Mouse (Mus musculus) midbrain, embryonic 12.5 days (tissue): ENCODE measurements around the gene Smarca4. TPM values are rescaled to one million over a fixed set of nuclear protein-coding genes. Genes with fewer than 3 reads are reported as not detected.

Source experiments
- ATAC-seq: fragments of 200-750 bp; cut with Nextera tagmentation; 2 replicates; pipeline ENCODE4 v1.8.0; 2017; ENCODE audit warnings: low read depth, moderate TSS enrichment, moderate library complexity; ENCODE audit not compliant: low FRiP score
- H3K27ac ChIP-seq: fragments of 300-500 bp; sonication (generic); replicated peaks from 2 replicates; pipeline ENCODE4 v1.5.1; 2016; ENCODE audit warnings: mild to moderate bottlenecking
- H3K27me3 ChIP-seq: fragments of 300-500 bp; sonication (generic); 2 replicates; pipeline ENCODE4 v1.6.1; 2016; ENCODE audit warnings: mild to moderate bottlenecking
- H3K36me3 ChIP-seq: fragments of 300-500 bp; sonication (generic); 2 replicates; pipeline ENCODE4 v1.6.1; 2016
- H3K4me1 ChIP-seq: fragments of 300-500 bp; sonication (generic); 2 replicates; pipeline ENCODE4 v1.6.1; 2016
- H3K4me2 ChIP-seq: fragments of 300-500 bp; sonication (generic); replicated peaks from 2 replicates; pipeline ENCODE4 v1.6.1; 2016; ENCODE audit warnings: mild to moderate bottlenecking, moderate library complexity
- H3K4me3 ChIP-seq: fragments of 300-500 bp; sonication (generic); 2 replicates; pipeline ENCODE4 v1.5.1; 2016; ENCODE audit warnings: mild to moderate bottlenecking
- H3K9ac ChIP-seq: fragments of 300-500 bp; sonication (generic); replicated peaks from 2 replicates; pipeline ENCODE4 v1.6.1; 2016; ENCODE audit warnings: mild to moderate bottlenecking, moderate library complexity
- H3K9me3 ChIP-seq: fragments of 300-500 bp; sonication (generic); 2 replicates; pipeline ENCODE4 v1.6.1; 2016; ENCODE audit warnings: mild to moderate bottlenecking
- WGBS: fragments of 180-500 bp; shearing (Covaris S2); methylation state at CpG from one replicate; pipeline ENCODE4 v1.1.7; 2016; 5-methylcytosine and 5-hydroxymethylcytosine counted together
- polyA plus RNA-seq: library from polyadenylated mRNA; unstranded; fragments of >200 nt; fragmentation: Nextera tagmentation; extraction: Ambion mirVana; gene quantifications from 2 replicates; pipeline ENCODE4 v1.2.1, GENCODE M21; 2016

Gene Smarca4
- polyA plus RNA-seq, 1 experiment from 2014 or later: 178 TPM

- no peaks in the 10 kb centered on the region for H3K4me1 ChIP-seq
- H3K36me3 ChIP-seq: no peaks in the 10 kb centered on the region
- no peak overlapping the region for H3K9ac ChIP-seq
- no peak overlapping the region for H3K27ac ChIP-seq
- H3K4me3 ChIP-seq: no peak overlapping the region
- 72% methylated on average over 5 of the region's 5 CpGs for WGBS
- ATAC-seq: no peak
- no peak overlapping the region for H3K4me2 ChIP-seq
- no peaks in the 10 kb centered on the region for H3K9me3 ChIP-seq
- H3K27me3 ChIP-seq: no peaks in the 10 kb centered on the region
Measured at GRCm38 (mm10) chr9:21605865-21606264, 10.1 kb upstream of the Smarca4 start.

- Histone ChIP-seq H3K9me3 (no peaks in the 10 kb centered on the region), H3K4me1 (no peaks in the 10 kb centered on the region), H3K4me2 (no peak overlapping the region), H3K9ac (no peak overlapping the region), H3K27me3 (no peaks in the 10 kb centered on the region), H3K4me3 (no peak overlapping the region), H3K27ac (no peak overlapping the region), H3K36me3 (no peaks in the 10 kb centered on the region)
- WGBS: 100% methylated on average over 1 of the region's 1 CpGs
- no peak for ATAC-seq
Measured at GRCm38 (mm10) chr9:21606648-21607047, 9.3 kb upstream of the Smarca4 start.

- H3K4me2 ChIP-seq: no peak overlapping the region
- peaks cover 2% of the 10 kb centered on the region for H3K4me1 ChIP-seq
- no peaks in the 10 kb centered on the region for H3K36me3 ChIP-seq
- no peak overlapping the region for H3K27ac ChIP-seq
- H3K9me3 ChIP-seq: no peaks in the 10 kb centered on the region
- H3K27me3 ChIP-seq: no peaks in the 10 kb centered on the region
- 94% methylated on average over 1 of the region's 1 CpGs for WGBS
- no peak for ATAC-seq
- no peak overlapping the region for H3K4me3 ChIP-seq
- H3K9ac ChIP-seq: no peak overlapping the region
Measured at GRCm38 (mm10) chr9:21609861-21610260, 6.1 kb upstream of the Smarca4 start.

- Histone ChIP-seq H3K36me3 (peaks cover 5% of the 10 kb centered on the region; the same call in 1 of the 2 replicates), H3K4me3 (peak overlapping the region; percentile 62), H3K27me3 (no peaks in the 10 kb centered on the region), H3K9ac (peak overlapping the region; percentile 75), H3K4me2 (peak overlapping the region; percentile 68), H3K4me1 (peaks cover 26% of the 10 kb centered on the region), H3K27ac (peak overlapping the region; percentile 97), H3K9me3 (no peaks in the 10 kb centered on the region)
- no peak for ATAC-seq
- WGBS: 79% methylated on average over 15 of the region's 15 CpGs
Measured at GRCm38 (mm10) chr9:21614864-21615616, 929 bp upstream of the Smarca4 start.

- WGBS: under 1% methylated on average over 56 of the region's 57 CpGs
- Histone ChIP-seq H3K9me3 (no peaks in the 10 kb centered on the region), H3K9ac (peak overlapping the region; percentile 83), H3K27ac (peak overlapping the region; percentile 97), H3K36me3 (peaks cover 5% of the 10 kb centered on the region; the same call in 1 of the 2 replicates), H3K4me3 (peak overlapping the region; percentile 62), H3K4me2 (peak overlapping the region; percentile 59), H3K27me3 (no peaks in the 10 kb centered on the region), H3K4me1 (peaks cover 26% of the 10 kb centered on the region)
- ATAC-seq: peak; percentile 88
Measured at GRCm38 (mm10) chr9:21616232-21616781, 338 bp downstream of the Smarca4 start.

- Histone ChIP-seq H3K9me3 (no peaks in the 10 kb centered on the region), H3K36me3 (peaks cover 5% of the 10 kb centered on the region; the same call in 1 of the 2 replicates), H3K27me3 (no peaks in the 10 kb centered on the region), H3K4me2 (peak overlapping the region; percentile 59), H3K27ac (peak overlapping the region; percentile 97), H3K4me1 (peaks cover 26% of the 10 kb centered on the region), H3K9ac (peak overlapping the region; percentile 83), H3K4me3 (peak overlapping the region; percentile 62)
- no peak for ATAC-seq
- WGBS: 4% methylated on average over 10 of the region's 10 CpGs
Measured at GRCm38 (mm10) chr9:21617066-21617465, 1.1 kb downstream of the Smarca4 start.

DNA sequence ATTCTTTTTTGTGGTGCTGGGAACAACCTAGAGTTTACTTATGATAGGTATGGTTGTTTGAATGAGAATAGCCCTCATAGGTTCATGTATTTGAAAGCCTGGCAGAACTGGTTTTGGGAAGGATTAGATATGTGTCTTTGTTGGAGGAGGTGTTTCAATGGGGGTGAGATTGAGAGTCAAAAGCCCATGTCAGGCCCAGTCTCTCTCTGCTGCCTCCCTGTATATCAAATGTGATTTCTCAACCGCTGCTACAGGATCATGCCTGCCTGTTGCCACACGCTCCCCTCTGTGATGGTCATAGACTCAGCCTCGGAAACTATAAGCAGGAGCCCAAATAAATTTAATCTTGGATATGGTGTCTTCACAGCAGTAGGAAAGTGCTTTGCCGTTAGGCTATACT, 4.3 kb downstream of the Smarca4 start:
- WGBS: 87% methylated on average over 4 of the region's 4 CpGs
- Histone ChIP-seq H3K4me1 (peaks cover 29% of the 10 kb centered on the region), H3K27me3 (no peaks in the 10 kb centered on the region), H3K4me2 (no peak overlapping the region), H3K27ac (no peak overlapping the region), H3K9ac (no peak overlapping the region), H3K36me3 (peaks cover 5% of the 10 kb centered on the region; the same call in 1 of the 2 replicates), H3K9me3 (no peaks in the 10 kb centered on the region), H3K4me3 (no peak overlapping the region)
- no peak for ATAC-seq

GRCm38 (mm10) chr9:21622676-21623075, 6.7 kb downstream of the Smarca4 start:
- peaks cover 5% of the 10 kb centered on the region; the same call in 1 of the 2 replicates for H3K36me3 ChIP-seq
- H3K4me2 ChIP-seq: no peak overlapping the region
- 97% methylated on average over 1 of the region's 1 CpGs for WGBS
- H3K9ac ChIP-seq: no peak overlapping the region
- no peak overlapping the region for H3K27ac ChIP-seq
- no peak overlapping the region for H3K4me3 ChIP-seq
- H3K4me1 ChIP-seq: peaks cover 24% of the 10 kb centered on the region
- ATAC-seq: no peak
- no peaks in the 10 kb centered on the region for H3K9me3 ChIP-seq
- no peaks in the 10 kb centered on the region for H3K27me3 ChIP-seq

- no peak for ATAC-seq
Measured at GRCm38 (mm10) chr9:21625342-21626339, 9.7 kb downstream of the Smarca4 start.

GRCm38 (mm10) chr9:21626571-21626970, 10.6 kb downstream of the Smarca4 start:
- Histone ChIP-seq H3K4me2 (no peak overlapping the region), H3K36me3 (no peaks in the 10 kb centered on the region), H3K27me3 (no peaks in the 10 kb centered on the region), H3K9ac (no peak overlapping the region), H3K4me3 (no peak overlapping the region), H3K4me1 (peaks cover 11% of the 10 kb centered on the region), H3K27ac (no peak overlapping the region), H3K9me3 (no peaks in the 10 kb centered on the region)
- ATAC-seq: no peak

More at GRCm38 (mm10) chr9:21625342-21626339, 9.7 kb downstream of the Smarca4 start:
- Histone ChIP-seq H3K36me3 (no peaks in the 10 kb centered on the region), H3K9me3 (no peaks in the 10 kb centered on the region), H3K4me2 (no peak overlapping the region), H3K27ac (no peak overlapping the region), H3K4me1 (peaks cover 11% of the 10 kb centered on the region), H3K9ac (no peak overlapping the region), H3K4me3 (no peak overlapping the region), H3K27me3 (no peaks in the 10 kb centered on the region)
- 90% methylated on average over 10 of the region's 10 CpGs for WGBS

DNA sequence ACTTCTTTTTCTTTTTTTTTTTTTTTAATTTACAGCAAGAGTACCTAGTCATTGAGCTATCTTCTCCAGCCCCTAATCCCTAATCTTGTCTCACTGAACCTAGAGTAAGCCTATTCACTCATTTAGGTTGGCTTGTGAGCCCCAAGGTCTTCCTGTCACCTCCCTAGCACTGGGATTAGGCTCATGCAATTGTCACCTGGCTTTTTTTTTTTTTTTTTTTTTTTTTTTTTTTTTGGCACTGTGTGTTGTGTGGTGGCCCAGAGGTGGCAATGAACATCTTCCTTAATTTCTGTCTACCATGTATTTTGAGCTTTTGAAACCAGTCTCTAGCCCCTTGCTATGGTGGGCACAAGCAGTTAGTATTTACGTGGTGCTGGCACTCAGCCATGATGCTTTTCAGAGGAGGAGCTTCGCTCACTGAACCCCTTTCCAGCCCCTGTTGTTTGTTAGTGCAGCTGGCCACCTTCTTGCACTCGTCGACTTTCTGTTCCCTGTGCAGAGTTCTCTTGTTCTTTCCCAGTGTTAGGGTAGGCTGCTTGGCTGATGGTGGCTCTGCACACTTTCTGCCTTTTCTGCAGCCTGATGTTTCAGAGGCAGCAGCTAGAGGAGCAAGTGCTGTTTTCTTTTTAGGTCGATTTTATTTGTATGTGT, 11.3 kb downstream of the Smarca4 start:
- no peak overlapping the region for H3K27ac ChIP-seq
- no peaks in the 10 kb centered on the region for H3K9me3 ChIP-seq
- ATAC-seq: no peak
- no peaks in the 10 kb centered on the region for H3K27me3 ChIP-seq
- peaks cover 11% of the 10 kb centered on the region for H3K4me1 ChIP-seq
- H3K36me3 ChIP-seq: no peaks in the 10 kb centered on the region
- no peak overlapping the region for H3K9ac ChIP-seq
- H3K4me2 ChIP-seq: no peak overlapping the region
- 90% methylated on average over 5 of the region's 5 CpGs for WGBS
- H3K4me3 ChIP-seq: no peak overlapping the region
